Mouse (Mus musculus): ENCODE data around the gene Pla2g4a. TPM values are rescaled to one million over a fixed set of nuclear protein-coding genes. Genes with fewer than 3 reads are reported as not detected.

Gene Pla2g4a
- polyA plus RNA-seq, 1 experiment from 2014 or later, result 18.4 TPM

GRCm38 (mm10) chr1:149841845-149842244 lies 119.2 kb downstream of the Pla2g4a start:
- Histone ChIP-seq H3K4me2 (no peak overlapping the region), H3K9me3 (no peaks in the 10 kb centered on the region), H3K4me1 (no peaks in the 10 kb centered on the region), H3K9ac (no peak overlapping the region), H3K36me3 (no peaks in the 10 kb centered on the region), H3K4me3 (no peak overlapping the region), H3K27ac (no peak overlapping the region), H3K27me3 (no peaks in the 10 kb centered on the region)
- WGBS, result 91% methylated on average over 1 of the region's 1 CpGs
- no peak for ATAC-seq (ENCODE audit: insufficient number of reproducible peaks, insufficient read depth, low FRiP score, low TSS enrichment, low read depth)

DNA sequence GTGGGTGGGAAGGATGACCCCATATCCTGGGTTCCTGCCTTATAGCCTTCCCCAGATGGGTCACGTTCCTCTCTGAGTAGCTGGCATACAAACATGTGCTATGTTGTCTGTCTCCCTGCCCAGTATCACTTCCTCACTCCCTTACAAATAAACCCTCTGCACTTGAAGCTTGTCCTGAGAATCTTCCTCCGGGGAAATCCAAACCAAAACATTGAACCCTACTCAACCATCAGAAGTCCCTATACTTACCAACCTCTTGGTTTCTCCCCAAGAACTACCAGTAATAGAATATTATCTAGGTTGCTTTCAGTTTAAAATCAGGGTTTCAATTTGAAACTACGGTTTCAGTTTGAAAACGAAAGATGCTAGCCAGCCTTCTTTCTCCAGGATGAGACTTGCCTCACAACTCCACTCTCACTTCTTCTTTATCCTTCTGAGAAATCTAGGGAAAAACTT lies 120.1 kb downstream of the Pla2g4a start:
- Histone ChIP-seq H3K4me1 (no peaks in the 10 kb centered on the region), H3K9me3 (no peaks in the 10 kb centered on the region), H3K27ac (no peak overlapping the region), H3K36me3 (no peaks in the 10 kb centered on the region), H3K4me2 (no peak overlapping the region), H3K4me3 (no peak overlapping the region), H3K27me3 (no peaks in the 10 kb centered on the region), H3K9ac (no peak overlapping the region)
- 88% methylated on average over 4 of the region's 4 CpGs for WGBS
- ATAC-seq (ENCODE audit: insufficient number of reproducible peaks, insufficient read depth, low FRiP score, low TSS enrichment, low read depth), result no peak

DNA sequence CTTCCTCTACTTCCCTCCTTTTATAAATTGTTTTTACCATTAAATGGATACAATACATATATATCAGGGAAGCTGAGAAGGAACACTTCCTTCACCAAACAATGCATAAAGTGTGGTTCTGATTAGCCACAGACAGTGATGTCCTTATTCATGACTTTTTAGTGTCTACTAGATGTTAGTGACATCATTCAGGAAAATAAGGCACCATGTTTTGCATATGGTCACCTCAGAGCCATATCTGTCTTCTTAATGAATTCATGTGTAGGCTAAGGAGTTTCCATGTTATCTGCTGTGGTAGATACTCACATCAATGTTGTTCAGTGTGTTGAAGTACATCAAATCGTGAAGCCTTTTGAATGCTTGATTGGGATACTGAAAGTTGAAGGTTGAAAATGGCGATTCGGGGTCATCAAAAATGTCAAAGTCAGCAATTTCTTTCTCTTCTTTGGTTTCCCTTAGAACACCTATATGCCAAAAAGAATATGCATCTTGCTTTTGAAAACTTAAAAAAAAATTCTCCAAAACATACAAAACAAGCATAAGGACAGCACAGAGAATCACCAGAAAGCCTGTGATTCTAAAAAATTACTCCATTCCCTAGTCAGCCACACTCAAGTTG lies 120.7 kb downstream of the Pla2g4a start:
- H3K36me3 ChIP-seq, result no peaks in the 10 kb centered on the region
- H3K27ac ChIP-seq, result no peak overlapping the region
- H3K9me3 ChIP-seq, result no peaks in the 10 kb centered on the region
- ATAC-seq (ENCODE audit: insufficient number of reproducible peaks, insufficient read depth, low FRiP score, low TSS enrichment, low read depth), result no peak
- H3K4me3 ChIP-seq, result no peak overlapping the region
- H3K27me3 ChIP-seq, result no peaks in the 10 kb centered on the region
- no peaks in the 10 kb centered on the region for H3K4me1 ChIP-seq
- H3K9ac ChIP-seq, result no peak overlapping the region
- 95% methylated on average over 3 of the region's 3 CpGs for WGBS
- no peak overlapping the region for H3K4me2 ChIP-seq

GRCm38 (mm10) chr1:149836496-149836895 lies 124.6 kb downstream of the Pla2g4a start:
- WGBS, result 92% methylated on average over 3 of the region's 3 CpGs
- ATAC-seq (ENCODE audit: insufficient number of reproducible peaks, insufficient read depth, low FRiP score, low TSS enrichment, low read depth), result no peak

DNA sequence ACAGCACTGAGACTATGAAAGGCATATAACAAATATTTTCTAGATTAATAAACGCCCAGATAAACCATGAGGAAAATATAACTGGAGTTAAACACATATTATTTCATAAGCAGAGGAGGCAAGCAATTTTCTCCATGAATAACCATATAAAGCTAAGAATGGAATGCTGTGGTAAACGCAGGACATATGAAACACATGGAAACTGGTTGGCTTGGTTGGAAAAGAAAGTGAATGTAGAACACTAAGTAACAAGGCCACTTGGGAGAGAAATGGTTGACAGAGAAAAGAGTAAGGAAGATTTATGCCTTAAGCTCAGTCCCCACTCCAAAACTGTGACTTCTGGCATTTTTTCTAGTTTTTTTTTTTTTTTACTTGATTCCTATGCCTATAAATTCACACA lies 127.2 kb downstream of the Pla2g4a start:
- no peaks in the 10 kb centered on the region for H3K27me3 ChIP-seq
- H3K9ac ChIP-seq, result no peak overlapping the region
- H3K4me2 ChIP-seq, result no peak overlapping the region
- H3K9me3 ChIP-seq, result no peaks in the 10 kb centered on the region
- H3K4me3 ChIP-seq, result no peak overlapping the region
- WGBS, result 54% methylated on average over 2 of the region's 2 CpGs
- H3K4me1 ChIP-seq, result no peaks in the 10 kb centered on the region
- no peaks in the 10 kb centered on the region for H3K36me3 ChIP-seq
- H3K27ac ChIP-seq, result no peak overlapping the region
- no peak for ATAC-seq (ENCODE audit: insufficient number of reproducible peaks, insufficient read depth, low FRiP score, low TSS enrichment, low read depth)

More at GRCm38 (mm10) chr1:149836496-149836895, 124.6 kb downstream of the Pla2g4a start:
- no peak overlapping the region for H3K4me3 ChIP-seq
- H3K4me2 ChIP-seq, result no peak overlapping the region
- H3K36me3 ChIP-seq, result no peaks in the 10 kb centered on the region
- no peaks in the 10 kb centered on the region for H3K9me3 ChIP-seq
- no peaks in the 10 kb centered on the region for H3K4me1 ChIP-seq
- H3K27me3 ChIP-seq, result no peaks in the 10 kb centered on the region
- H3K9ac ChIP-seq, result no peak overlapping the region
- no peak overlapping the region for H3K27ac ChIP-seq

DNA sequence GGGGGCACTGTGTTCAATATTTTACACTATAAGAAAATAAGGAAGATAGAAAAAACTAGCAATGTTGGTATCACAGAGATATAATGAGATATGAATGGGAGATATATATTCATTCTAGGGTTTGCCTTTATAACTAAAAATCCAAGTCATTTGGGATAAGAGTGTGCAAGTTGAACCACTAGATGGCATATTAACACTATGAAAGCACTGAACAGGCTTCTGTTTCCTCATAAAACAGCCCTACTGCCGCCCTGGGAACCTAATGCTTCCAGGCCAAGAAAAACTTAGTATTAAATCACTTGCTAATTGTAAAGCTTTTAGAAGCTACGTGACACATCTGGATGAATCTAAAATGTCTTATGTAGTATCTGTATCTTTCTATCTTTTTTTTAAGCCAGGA lies 128.1 kb downstream of the Pla2g4a start:
- H3K9ac ChIP-seq, result no peak overlapping the region
- ATAC-seq (ENCODE audit: insufficient number of reproducible peaks, insufficient read depth, low FRiP score, low TSS enrichment, low read depth), result no peak

DNA sequence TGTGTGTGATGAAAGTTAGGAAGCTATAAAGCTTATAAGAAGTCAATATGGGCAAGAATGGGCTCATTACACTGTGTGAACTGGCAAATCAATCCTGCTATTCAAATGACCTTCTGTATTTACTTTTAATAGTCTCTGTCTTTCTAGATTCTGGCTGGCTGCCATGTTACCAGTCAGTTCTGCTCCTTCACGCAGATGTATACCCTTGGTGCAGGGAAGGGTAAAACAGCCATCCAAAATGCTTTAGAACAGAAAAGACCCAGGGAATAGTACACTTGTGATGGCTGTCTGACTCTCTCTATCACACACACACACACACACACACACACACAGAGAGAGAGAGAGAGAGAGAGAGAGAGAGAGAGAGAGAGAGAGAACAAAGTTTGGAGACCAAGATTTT lies 128.6 kb downstream of the Pla2g4a start:
- 79% methylated on average over 1 of the region's 1 CpGs for WGBS
- no peak overlapping the region for H3K4me2 ChIP-seq
- no peak for ATAC-seq (ENCODE audit: insufficient number of reproducible peaks, insufficient read depth, low FRiP score, low TSS enrichment, low read depth)
- no peaks in the 10 kb centered on the region for H3K27me3 ChIP-seq
- H3K4me1 ChIP-seq, result no peaks in the 10 kb centered on the region
- H3K9ac ChIP-seq, result no peak overlapping the region
- no peak overlapping the region for H3K4me3 ChIP-seq
- no peaks in the 10 kb centered on the region for H3K9me3 ChIP-seq
- no peak overlapping the region for H3K27ac ChIP-seq
- no peaks in the 10 kb centered on the region for H3K36me3 ChIP-seq

More for the DNA sequence above, 128.1 kb downstream of the Pla2g4a start:
- Histone ChIP-seq H3K4me3 (no peak overlapping the region), H3K27me3 (no peaks in the 10 kb centered on the region), H3K4me2 (no peak overlapping the region), H3K9me3 (no peaks in the 10 kb centered on the region), H3K36me3 (no peaks in the 10 kb centered on the region), H3K4me1 (no peaks in the 10 kb centered on the region), H3K27ac (no peak overlapping the region)
- 17% methylated on average over 2 of the region's 2 CpGs for WGBS

DNA sequence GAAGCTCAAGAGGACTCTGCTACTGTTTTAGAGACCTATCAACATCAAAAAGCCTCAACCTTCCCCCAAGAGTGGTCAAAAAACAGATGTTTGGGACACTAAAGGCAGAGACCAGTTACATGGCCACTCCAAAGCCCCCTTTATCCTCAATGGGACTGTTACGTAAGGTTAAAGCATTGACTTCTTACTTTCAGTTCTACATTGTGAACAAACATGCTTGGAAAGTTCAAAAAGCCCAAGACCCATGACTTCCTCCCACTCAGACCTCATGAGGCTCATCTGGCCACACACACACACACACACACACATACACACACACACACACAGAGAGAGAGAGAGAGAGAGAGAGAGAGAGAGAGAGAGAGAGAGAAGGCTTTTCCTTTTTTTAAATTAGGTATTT lies 130.0 kb downstream of the Pla2g4a start:
- no peak overlapping the region for H3K4me3 ChIP-seq
- no peak overlapping the region for H3K27ac ChIP-seq
- H3K4me1 ChIP-seq, result no peaks in the 10 kb centered on the region
- H3K36me3 ChIP-seq, result no peaks in the 10 kb centered on the region
- H3K9me3 ChIP-seq, result peaks cover 2% of the 10 kb centered on the region
- no peak for ATAC-seq (ENCODE audit: insufficient number of reproducible peaks, insufficient read depth, low FRiP score, low TSS enrichment, low read depth)
- no peak overlapping the region for H3K9ac ChIP-seq
- no peak overlapping the region for H3K4me2 ChIP-seq
- no peaks in the 10 kb centered on the region for H3K27me3 ChIP-seq
- 88% methylated on average over 1 of the region's 1 CpGs for WGBS

GRCm38 (mm10) chr1:149813616-149814345 lies 147.3 kb downstream of the Pla2g4a start:
- Histone ChIP-seq H3K27me3 (no peaks in the 10 kb centered on the region), H3K9ac (no peak overlapping the region), H3K4me2 (no peak overlapping the region), H3K4me1 (no peaks in the 10 kb centered on the region), H3K36me3 (no peaks in the 10 kb centered on the region), H3K27ac (no peak overlapping the region), H3K9me3 (no peaks in the 10 kb centered on the region), H3K4me3 (no peak overlapping the region)
- 65% methylated on average over 4 of the region's 4 CpGs for WGBS
- no peak for ATAC-seq (ENCODE audit: insufficient number of reproducible peaks, insufficient read depth, low FRiP score, low TSS enrichment, low read depth)

DNA sequence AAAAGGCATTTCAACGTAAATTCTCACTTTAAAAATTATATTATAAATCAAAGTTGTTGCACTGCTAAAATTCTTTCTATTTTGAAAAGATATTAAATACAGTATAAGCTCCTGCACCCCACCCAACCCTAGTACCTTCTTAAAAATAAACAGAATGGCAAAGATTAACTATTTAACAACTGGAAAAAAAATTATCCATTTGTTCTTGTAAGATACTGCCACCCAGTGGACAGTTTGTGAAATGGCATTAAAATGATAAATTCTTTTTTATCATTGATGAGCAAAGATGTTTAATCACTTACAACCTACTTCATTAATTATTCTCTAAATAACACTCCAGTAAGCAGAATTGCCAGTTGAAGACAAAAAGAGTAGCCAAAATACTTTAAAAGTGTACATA lies 151.6 kb downstream of the Pla2g4a start:
- Histone ChIP-seq H3K27ac (no peak overlapping the region), H3K9me3 (no peaks in the 10 kb centered on the region), H3K4me1 (no peaks in the 10 kb centered on the region), H3K9ac (no peak overlapping the region), H3K4me2 (no peak overlapping the region), H3K27me3 (no peaks in the 10 kb centered on the region), H3K4me3 (no peak overlapping the region), H3K36me3 (no peaks in the 10 kb centered on the region)
- ATAC-seq (ENCODE audit: insufficient number of reproducible peaks, insufficient read depth, low FRiP score, low TSS enrichment, low read depth), result no peak
- WGBS, result 70% methylated on average over 1 of the region's 1 CpGs

Measured in embryonic facial prominence, embryonic 13.5 days (tissue).